Mouse (Mus musculus) lung, postnatal 0 days (tissue): ENCODE data around the gene Gnai2.

Experiments used
- CTCF ChIP-seq: IDR thresholded peaks from 2 replicates; pipeline ENCODE4 v1.5.1; 2016; ENCODE audit warnings: antibody characterized with exemption, mild to moderate bottlenecking
- EP300 ChIP-seq: IDR thresholded peaks from 2 replicates; pipeline ENCODE4 v1.6.1; 2016; ENCODE audit warnings: antibody characterized with exemption, mild to moderate bottlenecking, control low read depth

- TF ChIP-seq CTCF (peak; percentile 50), EP300 (peak; percentile 97)
Measured at GRCm38 (mm10) chr9:107566855-107567254, 68.3 kb downstream of the Gnai2 start.
